35 mouse cellular contexts compared by ENCODE assay signal in the genomic region with DNA sequence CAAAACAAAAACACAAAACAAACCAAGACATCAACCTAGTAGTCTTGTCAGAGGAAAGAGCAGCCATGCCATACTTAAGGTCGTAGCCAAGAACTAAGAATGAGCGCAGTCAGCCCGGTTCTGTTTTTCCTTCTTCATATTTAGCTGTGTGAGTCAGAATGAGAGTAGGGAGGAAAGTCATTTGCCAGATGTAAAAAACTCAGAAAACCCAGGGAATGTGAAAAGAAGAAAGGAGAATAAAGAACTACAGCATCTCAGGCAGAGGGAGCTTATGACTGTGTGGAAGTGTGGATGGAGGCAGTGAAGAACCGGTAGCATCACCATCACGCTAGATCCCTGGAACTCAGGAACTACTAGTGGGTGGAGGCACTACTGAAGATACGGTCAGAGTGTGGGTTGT. TPM values are rescaled to one million over a fixed set of nuclear protein-coding genes. Genes with fewer than 3 reads are reported as not detected.
DNase-seq lines count a peak whose midpoint lies in the region; ATAC-seq and TF ChIP-seq lines count a peak whose summit lies in the region.
"Had no signal": no experiment of that assay in that cellular context is flagged by ENCODE, and none has a peak within 500 bp of the region (broad histone marks: within the 10 kb centered on the region; RNA-seq: fewer than 3 reads in every experiment).

No protein-coding gene starts in this region.

- TF ChIP-seq CTCF in thymus, adult 2 months (IDR thresholded peaks at IDR 0.05; ENCODE audit: borderline replicate concordance, control insufficient read depth, extremely low read depth, insufficient read depth, low read length, poor library complexity): no peak

- ATAC-seq in limb, embryonic 14.5 days (ENCODE audit: low FRiP score, low read depth): no peak
- ATAC-seq: forebrain, embryonic 14.5 days; inflammation-experienced regulatory T-cells, adult 6 months had no signal

- peaks cover 12% of the 10 kb centered on the region for H3K4me1 ChIP-seq in limb, embryonic 14.5 days (ENCODE audit: control insufficient read depth, insufficient read depth, low read length)
- H3K4me1 ChIP-seq in limb, embryonic 10.5 days: peaks cover 10% of the 10 kb centered on the region; the same call in 1 of the 2 replicates
- H3K4me1 ChIP-seq in brown adipose tissue, adult 24 weeks (ENCODE audit: control insufficient read depth, insufficient read depth, insufficient read length, low read length): no peaks in the 10 kb centered on the region
- no peaks in the 10 kb centered on the region for H3K4me1 ChIP-seq in thymus, adult 2 months (replicated peaks; ENCODE audit: control insufficient read depth, insufficient read depth, low read length)
- H3K4me1 ChIP-seq: hindbrain, embryonic 10.5 days; hindbrain, embryonic 15.5 days; kidney, embryonic 15.5 days; liver, embryonic 13.5 days had no signal

- TF ChIP-seq POLR2A in limb, embryonic 14.5 days (IDR thresholded peaks at IDR 0.05; ENCODE audit: borderline replicate concordance, extremely low read depth, insufficient read depth, insufficient read length): no peak
- no peak for TF ChIP-seq POLR2A in thymus, adult 2 months (IDR thresholded peaks at IDR 0.05; ENCODE audit: control insufficient read depth, extremely low read depth, insufficient read depth, low read length, poor library complexity)

- H3K27me3 ChIP-seq in limb, embryonic 14.5 days (ENCODE audit: control insufficient read depth, insufficient read depth, low read length): no peaks in the 10 kb centered on the region
- H3K27me3 ChIP-seq in limb, embryonic 10.5 days (ENCODE audit: low read depth, poor library complexity, severe bottlenecking): no peaks in the 10 kb centered on the region
- no peaks in the 10 kb centered on the region for H3K27me3 ChIP-seq in thymus, adult 2 months (ENCODE audit: control insufficient read depth, insufficient read depth, low read length)
- H3K27me3 ChIP-seq: heart, embryonic 13.5 days; hindbrain, embryonic 15.5 days; kidney, embryonic 15.5 days; limb, embryonic 15.5 days; liver, embryonic 13.5 days had no signal

- H3K27ac ChIP-seq in limb, embryonic 14.5 days (replicated peaks; ENCODE audit: low read depth, low read length): 0 out of 2 replicates have a peak overlapping the region, but pooled peaks have one; percentile 46
- no peak overlapping the region for H3K27ac ChIP-seq in limb, embryonic 10.5 days
- H3K27ac ChIP-seq in brown adipose tissue, adult 24 weeks (replicated peaks; ENCODE audit: low read depth, low read length): 0 out of 2 replicates have a peak overlapping the region, but pooled peaks have one; percentile 45
- no peak overlapping the region for H3K27ac ChIP-seq in thymus, adult 2 months (ENCODE audit: control insufficient read depth, insufficient read depth, low read length)
- H3K27ac ChIP-seq: hindbrain, embryonic 10.5 days; hindbrain, embryonic 15.5 days; kidney, embryonic 15.5 days; layer of hippocampus, adult 2 months; left cerebral cortex, adult 2 months; liver, embryonic 13.5 days; macrophage had no signal

- no peak overlapping the region for H3K4me3 ChIP-seq in limb, embryonic 14.5 days (replicated peaks; ENCODE audit: low read length)
- H3K4me3 ChIP-seq in limb, embryonic 10.5 days: no peak overlapping the region
- no peak overlapping the region for H3K4me3 ChIP-seq in brown adipose tissue, adult 24 weeks (ENCODE audit: insufficient read depth, low read depth, low read length)
- no peak overlapping the region for H3K4me3 ChIP-seq in thymus, adult 2 months (ENCODE audit: control insufficient read depth, insufficient read depth, low read length)
- H3K4me3 ChIP-seq: heart, embryonic 13.5 days; hindbrain, embryonic 10.5 days; hindbrain, embryonic 15.5 days; kidney, embryonic 15.5 days; layer of hippocampus, adult 2 months; left cerebral cortex, adult 2 months; limb, embryonic 15.5 days; liver, embryonic 13.5 days had no signal

- H3K4me2 ChIP-seq in limb, embryonic 14.5 days (replicated peaks; ENCODE audit: low read depth, low read length, severe bottlenecking): no peak overlapping the region
- H3K4me2 ChIP-seq: heart, embryonic 13.5 days; hindbrain, embryonic 15.5 days; kidney, embryonic 15.5 days; limb, embryonic 15.5 days; liver, embryonic 13.5 days had no signal

- intact Hi-C loops in gastrocnemius, postnatal 36 days (cut with DNase I): no loop called here
- intact Hi-C loops in left cerebral cortex, postnatal 10 days (cut with DNase I): no loop called here

- no peaks in the 10 kb centered on the region for H3K36me3 ChIP-seq in limb, embryonic 14.5 days (ENCODE audit: control insufficient read depth, insufficient read depth, low read length)
- H3K36me3 ChIP-seq in limb, embryonic 10.5 days: no peaks in the 10 kb centered on the region
- no peaks in the 10 kb centered on the region for H3K36me3 ChIP-seq in thymus, adult 2 months (ENCODE audit: control insufficient read depth, insufficient read depth, low read length)
- H3K36me3 ChIP-seq: heart, embryonic 13.5 days; hindbrain, embryonic 10.5 days; hindbrain, embryonic 15.5 days; kidney, embryonic 15.5 days; limb, embryonic 15.5 days; liver, embryonic 13.5 days had no signal

- H3K9me3 ChIP-seq in limb, embryonic 14.5 days (ENCODE audit: control insufficient read depth, low read length): no peaks in the 10 kb centered on the region
- H3K9me3 ChIP-seq in limb, embryonic 10.5 days (replicated peaks): no peaks in the 10 kb centered on the region
- H3K9me3 ChIP-seq: heart, embryonic 13.5 days; hindbrain, embryonic 10.5 days; hindbrain, embryonic 15.5 days; kidney, embryonic 15.5 days; limb, embryonic 15.5 days; liver, embryonic 13.5 days had no signal

- no peak overlapping the region for H3K9ac ChIP-seq in limb, embryonic 14.5 days (ENCODE audit: low read depth, low read length, severe bottlenecking)
- H3K9ac ChIP-seq: heart, embryonic 13.5 days; hindbrain, embryonic 15.5 days; kidney, embryonic 15.5 days; limb, embryonic 15.5 days; liver, embryonic 13.5 days had no signal

- peak; percentile 14 for DNase-seq in gastrocnemius, adult 18-20 months (ENCODE audit: low spot score)
- DNase-seq in gastrocnemius, postnatal 36 days: no peak
- no peak for DNase-seq in limb, embryonic 14.5 days (ENCODE audit: low spot score)
- no peak for DNase-seq in limb, embryonic 10.5 days (ENCODE audit: low spot score)
- DNase-seq in thymus, adult 2 months: no peak
- DNase-seq in left cerebral cortex, postnatal 10 days (ENCODE audit: extremely low spot score in 1 of 2, low spot score in 2 of 2): no peak
- DNase-seq: adrenal gland, adult 8-10 months; cerebellum, adult 11 months; cerebellum, adult 9-10 months; cerebellum, postnatal 36 days; gastrocnemius, postnatal 10 days; heart, adult 11 months; heart, postnatal 14 days; kidney, adult 11 months; kidney, postnatal 36 days; liver, embryonic 13.5 days; lung, adult 2 months; lung, postnatal 10 days; midbrain, embryonic 14.5 days; right cerebral cortex, adult 18-20 months; thymus, postnatal 14 days had no signal

- 93% methylated on average over 6 of the region's 6 CpGs for WGBS in limb, embryonic 14.5 days
- 96% methylated on average over 6 of the region's 6 CpGs for WGBS in limb, embryonic 10.5 days
- 98% methylated on average over 6 of the region's 6 CpGs for WGBS in thymus, adult 2 months

RNA-seq across cellular contexts. Expression of gene Omd, which starts 3.8 kb away (rescaled TPM):
- 1 to 10 TPM in 1 of 2 experiments, under 1 TPM in 1; 0.82 to 2.1 TPM for total RNA-seq in gastrocnemius, adult 18-20 months (2021)
- total RNA-seq in gastrocnemius, postnatal 36 days (2021): 1 to 10 TPM; 2.0 to 2.1 TPM
- polyA plus RNA-seq in limb, embryonic 14.5 days (2012; rRNA removed): 4.1 and 5.4 TPM in 2 replicates
- polyA plus RNA-seq in limb, embryonic 14.5 days (2014; fragmentation: Nextera tagmentation; extraction: Ambion mirVana): 7.8 and 8.5 TPM in 2 replicates
- polyA plus RNA-seq in limb, embryonic 10.5 days (2016; fragmentation: Nextera tagmentation; extraction: Ambion mirVana): 1.1 and 1.3 TPM in 2 replicates
- 0.96 and 1.1 TPM in 2 replicates for polyA plus RNA-seq in brown adipose tissue, adult 24 weeks (2012; ENCODE audit: insufficient read depth, insufficient read length, missing spikeins)
- polyA plus RNA-seq in thymus, adult 2 months (2012; rRNA removed): not detected in 2 replicates
- total RNA-seq in left cerebral cortex, postnatal 10 days (2021): 1 to 10 TPM; 1.2 to 1.4 TPM
- total RNA-seq: neutrophil, adult 5-6 weeks had no signal
- polyA plus RNA-seq: macrophage had no signal

RNA-seq across cellular contexts. Expression of gene Ogn, which starts 21.8 kb away (rescaled TPM):
- 10 to 100 TPM; 18.4 to 31.0 TPM for total RNA-seq in gastrocnemius, adult 18-20 months (2021)
- total RNA-seq in gastrocnemius, postnatal 36 days (2021): 10 to 100 TPM; 23.1 to 26.8 TPM
- polyA plus RNA-seq in limb, embryonic 14.5 days (2012; rRNA removed): 100 and 135 TPM in 2 replicates
- polyA plus RNA-seq in limb, embryonic 14.5 days (2014; fragmentation: Nextera tagmentation; extraction: Ambion mirVana): 275 and 276 TPM in 2 replicates
- polyA plus RNA-seq in limb, embryonic 10.5 days (2016; fragmentation: Nextera tagmentation; extraction: Ambion mirVana): 1.3 and 1.7 TPM in 2 replicates
- polyA plus RNA-seq in brown adipose tissue, adult 24 weeks (2012; ENCODE audit: insufficient read depth, insufficient read length, missing spikeins): 33.2 and 49.8 TPM in 2 replicates
- 0.92 and 2.0 TPM in 2 replicates for polyA plus RNA-seq in thymus, adult 2 months (2012; rRNA removed)
- total RNA-seq in left cerebral cortex, postnatal 10 days (2021): 1 to 10 TPM; 6.7 to 7.5 TPM
- total RNA-seq: megakaryocyte-erythroid progenitor cell, adult 5-6 weeks; neutrophil, adult 5-6 weeks had no signal
- polyA plus RNA-seq: macrophage had no signal

RNA-seq across cellular contexts. Expression of gene Aspn, which starts 41.8 kb away (rescaled TPM):
- total RNA-seq in gastrocnemius, adult 18-20 months (2021): 10 to 100 TPM in 1 of 2 experiments, 1 to 10 TPM in 1; 7.6 to 14.9 TPM
- total RNA-seq in gastrocnemius, postnatal 36 days (2021): 10 to 100 TPM; 18.0 to 20.4 TPM
- 57.9 and 76.8 TPM in 2 replicates for polyA plus RNA-seq in limb, embryonic 14.5 days (2012; rRNA removed)
- 106 and 120 TPM in 2 replicates for polyA plus RNA-seq in limb, embryonic 14.5 days (2014; fragmentation: Nextera tagmentation; extraction: Ambion mirVana)
- polyA plus RNA-seq in limb, embryonic 10.5 days (2016; fragmentation: Nextera tagmentation; extraction: Ambion mirVana): 0.14 and 0.18 TPM in 2 replicates
- polyA plus RNA-seq in brown adipose tissue, adult 24 weeks (2012; ENCODE audit: insufficient read depth, insufficient read length, missing spikeins): 28.9 and 34.2 TPM in 2 replicates
- 0.13 and 0.24 TPM in 2 replicates for polyA plus RNA-seq in thymus, adult 2 months (2012; rRNA removed)
- total RNA-seq in left cerebral cortex, postnatal 10 days (2021): 1 to 10 TPM; 1.2 to 1.4 TPM
- total RNA-seq: megakaryocyte-erythroid progenitor cell, adult 5-6 weeks; neutrophil, adult 5-6 weeks had no signal
- polyA plus RNA-seq: macrophage; neural tube, embryonic 11.5 days had no signal

Comparison
In these comparisons a context has a peak if more than half of its experiments do, and no peak if none do; other contexts are left out.
1. H3K27ac ChIP-seq: peak in limb, embryonic 14.5 days (single experiment) and brown adipose tissue, adult 24 weeks (single experiment); none in limb, embryonic 10.5 days (single experiment) and thymus, adult 2 months (single experiment).
2. RNA of gene Ogn, which starts 21.8 kb away (polyA plus RNA-seq): 100 to 276 TPM in limb, embryonic 14.5 days and 33.2 to 49.8 TPM in brown adipose tissue, adult 24 weeks; 0.92 to 2.0 TPM in thymus, adult 2 months and 1.3 to 1.7 TPM in limb, embryonic 10.5 days; every median in the first group is over 10 times any median in the second.
3. RNA of gene Aspn, which starts 41.8 kb away (polyA plus RNA-seq): 57.9 to 120 TPM in limb, embryonic 14.5 days and 28.9 to 34.2 TPM in brown adipose tissue, adult 24 weeks; 0.14 to 0.18 TPM in limb, embryonic 10.5 days and 0.13 to 0.24 TPM in thymus, adult 2 months; every median in the first group is over 10 times any median in the second.